Mouse (Mus musculus): Measurements from ENCODE around the gene Gsto2.
"Not testable (repeated sequence)": the region's sequence is repeated elsewhere in the genome, so short reads cannot be mapped to it uniquely, and the experiment has no call there.

Gene Gsto2

GRCm38 (mm10) chr19:47865353-47865947, at the start of gene Gsto2:
TSS of gene Gsto2 (plus strand) at chr19:47865534.
- DNase-seq: peak; percentile 88 to 90

- no peak for DNase-seq
Measured at GRCm38 (mm10) chr19:47817692-47818091, 47.6 kb upstream of the Gsto2 start.

- DNase-seq: peak; percentile 25 to 63
Measured at GRCm38 (mm10) chr19:47820832-47821493, 44.4 kb upstream of the Gsto2 start.

GRCm38 (mm10) chr19:47821494-47821872, 43.9 kb upstream of the Gsto2 start:
- no peak for DNase-seq

GRCm38 (mm10) chr19:47822143-47822796, 43.1 kb upstream of the Gsto2 start:
- no peak for DNase-seq

- DNase-seq: no peak
Measured at GRCm38 (mm10) chr19:47824026-47824425, 41.3 kb upstream of the Gsto2 start.

GRCm38 (mm10) chr19:47829913-47830450, 35.4 kb upstream of the Gsto2 start:
- no peak for DNase-seq

GRCm38 (mm10) chr19:47831111-47831510, 34.2 kb upstream of the Gsto2 start:
- DNase-seq: no peak

- no peak for DNase-seq
Measured at GRCm38 (mm10) chr19:47832316-47832715, 33.0 kb upstream of the Gsto2 start.

GRCm38 (mm10) chr19:47834614-47835013, 30.7 kb upstream of the Gsto2 start:
- no peak for DNase-seq

GRCm38 (mm10) chr19:47835776-47836175, 29.6 kb upstream of the Gsto2 start:
- DNase-seq: no peak

GRCm38 (mm10) chr19:47836701-47837526, 28.4 kb upstream of the Gsto2 start:
- peak in 1 of 2 experiments; percentile 38 for DNase-seq

- no peak for DNase-seq
Measured at GRCm38 (mm10) chr19:47837527-47837901, 27.8 kb upstream of the Gsto2 start.

GRCm38 (mm10) chr19:47841234-47841633, 24.1 kb upstream of the Gsto2 start:
- not testable (repeated sequence) for DNase-seq

GRCm38 (mm10) chr19:47849735-47850134, 15.6 kb upstream of the Gsto2 start:
- no peak for DNase-seq

GRCm38 (mm10) chr19:47852131-47852530, 13.2 kb upstream of the Gsto2 start:
- not testable (repeated sequence) for DNase-seq

- no peak for DNase-seq
Measured at GRCm38 (mm10) chr19:47853053-47853452, 12.3 kb upstream of the Gsto2 start.

- DNase-seq: no peak
Measured at GRCm38 (mm10) chr19:47853951-47854795, 11.2 kb upstream of the Gsto2 start.

- DNase-seq: peak; percentile 60 to 77
Measured at GRCm38 (mm10) chr19:47854796-47855783, 10.2 kb upstream of the Gsto2 start, which contains the start of gene Gsto1. TSS of gene Gsto1 (plus strand) at chr19:47854970.

Measured in spleen, adult 18-20 months (tissue).